Mouse (Mus musculus) thymus, adult 2 months (tissue): Measurements from ENCODE around the gene Prkcsh. TPM values are rescaled to one million over a fixed set of nuclear protein-coding genes. Genes with fewer than 3 reads are reported as not detected.

ENCODE experiments used
- DNase-seq: peaks from one replicate; pipeline ENCODE4 v3.0.0; 2021
- H3K27ac ChIP-seq: fragments of 200-500 bp; 2 replicates; pipeline ENCODE4 v1.5.1; 2012; ENCODE audit warnings: low read length, control low read depth; ENCODE audit not compliant: control insufficient read depth, insufficient read depth
- H3K27me3 ChIP-seq: fragments of 200-500 bp; 2 replicates; pipeline ENCODE4 v1.6.1; 2012; ENCODE audit warnings: mild to moderate bottlenecking, low read length, moderate library complexity, mixed read lengths; ENCODE audit not compliant: control insufficient read depth, insufficient read depth
- H3K36me3 ChIP-seq: fragments of 200-500 bp; 2 replicates; pipeline ENCODE4 v1.6.1; 2012; ENCODE audit warnings: mild to moderate bottlenecking, low read length, moderate library complexity; ENCODE audit not compliant: control insufficient read depth, insufficient read depth
- H3K4me1 ChIP-seq: fragments of 200-500 bp; replicated peaks from 2 replicates; pipeline ENCODE4 v1.6.1; 2012; ENCODE audit warnings: low read length; ENCODE audit not compliant: control insufficient read depth, insufficient read depth
- H3K4me3 ChIP-seq: fragments of 200-500 bp; 2 replicates; pipeline ENCODE4 v1.5.1; 2012; ENCODE audit warnings: mild to moderate bottlenecking, low read length, control low read depth, moderate library complexity; ENCODE audit not compliant: control insufficient read depth, insufficient read depth
- CTCF ChIP-seq: fragments of 200-500 bp; IDR thresholded peaks from 2 replicates; pipeline ENCODE4 v1.5.1; 2012; ENCODE audit warnings: mild to moderate bottlenecking, control low read depth, low read length, moderate library complexity, borderline replicate concordance; ENCODE audit not compliant: control insufficient read depth, poor library complexity, insufficient read depth; ENCODE audit errors: extremely low read depth
- POLR2A ChIP-seq: fragments of 200-500 bp; IDR thresholded peaks from 2 replicates; pipeline ENCODE4 v1.6.1; 2012; ENCODE audit warnings: mild to moderate bottlenecking, low read length, control low read depth, moderate library complexity; ENCODE audit not compliant: control insufficient read depth, poor library complexity, insufficient read depth; ENCODE audit errors: extremely low read depth
- WGBS: fragments of 180-500 bp; shearing (Covaris S2); methylation state at CpG from one replicate; pipeline ENCODE4 v1.1.7; 2018; 5-methylcytosine and 5-hydroxymethylcytosine counted together
- polyA plus RNA-seq: library from polyadenylated mRNA; depleted of rRNA; stranded (reverse); fragments of >200 nt; gene quantifications from 2 replicates; pipeline ENCODE4 v1.2.3, GENCODE M21; 2012; rRNA removed

The Prkcsh gene
- polyA plus RNA-seq, 1 experiment, result 109 TPM

- DNase-seq, result no peak
- Histone ChIP-seq H3K27ac (no peak overlapping the region), H3K4me1 (peaks cover 4% of the 10 kb centered on the region), H3K27me3 (peaks cover 2% of the 10 kb centered on the region; the same call in 1 of the 2 replicates), H3K4me3 (no peak overlapping the region), H3K36me3 (peaks cover 11% of the 10 kb centered on the region)
- no peak for TF ChIP-seq POLR2A
- no peak for TF ChIP-seq CTCF
- 96% methylated on average over 9 of the region's 9 CpGs for WGBS
These were observed 54.5 kb downstream of the Prkcsh start for GRCm38 (mm10) chr9:22057031-22057517.

DNA sequence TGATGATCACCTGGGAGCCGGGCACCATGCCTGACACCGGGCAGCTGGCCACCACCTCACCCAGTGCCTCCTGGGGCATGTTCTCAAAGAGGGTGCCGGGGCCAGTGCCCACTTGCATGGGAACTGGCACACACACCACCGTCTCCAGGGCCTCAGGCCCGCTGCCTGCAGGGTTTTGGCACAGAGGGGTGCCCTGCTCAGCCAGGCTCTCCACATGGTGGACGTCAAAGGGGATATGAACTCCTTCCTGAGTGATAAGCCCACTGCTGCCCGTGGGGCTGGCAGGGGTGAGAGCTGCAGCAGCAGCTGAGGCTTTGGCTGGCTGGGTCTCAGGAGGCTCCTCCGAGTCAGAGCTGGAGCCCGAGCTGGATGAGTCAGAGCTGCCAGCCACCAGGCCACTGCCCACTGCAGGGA, 55.4 kb downstream of the Prkcsh start:
- Histone ChIP-seq H3K36me3 (peaks cover 11% of the 10 kb centered on the region), H3K4me1 (peaks cover 4% of the 10 kb centered on the region), H3K4me3 (no peak overlapping the region), H3K27me3 (no peaks in the 10 kb centered on the region; the same call in 1 of the 2 replicates), H3K27ac (no peak overlapping the region)
- WGBS, result 96% methylated on average over 9 of the region's 9 CpGs
- TF ChIP-seq POLR2A, result no peak
- no peak for TF ChIP-seq CTCF
- DNase-seq, result no peak

DNA sequence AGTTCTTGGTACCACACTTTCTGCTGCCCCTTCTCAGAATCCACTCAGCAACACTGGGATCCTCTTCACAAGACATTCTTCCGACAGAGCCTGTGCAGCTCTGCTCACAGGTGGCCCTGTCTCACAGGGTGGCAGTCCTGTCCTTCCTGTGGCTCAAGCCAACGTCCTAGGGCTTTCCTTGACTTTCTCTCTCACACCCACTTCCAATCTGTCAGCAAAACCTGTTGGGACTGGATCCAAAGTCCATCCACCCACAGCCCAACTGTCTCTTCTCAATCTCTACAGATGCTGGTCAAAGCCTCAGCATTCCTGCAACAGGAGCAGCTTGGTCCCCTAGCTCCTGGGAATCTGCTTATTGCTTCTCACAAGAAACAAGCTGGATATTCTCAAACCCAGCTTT, 58.7 kb downstream of the Prkcsh start:
- H3K27me3 ChIP-seq, result no peaks in the 10 kb centered on the region
- no peaks in the 10 kb centered on the region for H3K4me1 ChIP-seq
- DNase-seq, result no peak
- H3K27ac ChIP-seq, result no peak overlapping the region
- no peak overlapping the region for H3K4me3 ChIP-seq
- 97% methylated on average over 2 of the region's 2 CpGs for WGBS
- no peak for TF ChIP-seq CTCF
- no peak for TF ChIP-seq POLR2A
- peaks cover 11% of the 10 kb centered on the region for H3K36me3 ChIP-seq

Other genes with a start within 250 kb of the Prkcsh start
- 59.0 and 75.8 TPM in 2 replicates for gene Spc24, start 242.5 kb upstream of the Prkcsh start, polyA plus RNA-seq
- 9.1 and 12.6 TPM in 2 replicates for gene Kank2, start 204.1 kb upstream of the Prkcsh start, polyA plus RNA-seq
- 4.7 and 6.5 TPM in 2 replicates for gene Angptl8, start 167.3 kb upstream of the Prkcsh start, polyA plus RNA-seq
- gene Dock6, start 150.2 kb upstream of the Prkcsh start, polyA plus RNA-seq, result 27.7 and 30.8 TPM in 2 replicates
- 34.9 and 40.3 TPM in 2 replicates for gene Rab3d, start 84.6 kb upstream of the Prkcsh start, polyA plus RNA-seq
- gene Ccdc159, start 75.3 kb upstream of the Prkcsh start, polyA plus RNA-seq, result 1.3 and 1.9 TPM in 2 replicates
- 40.0 and 47.7 TPM in 2 replicates for gene Tmem205, start 75.2 kb upstream of the Prkcsh start, polyA plus RNA-seq
- gene Plppr2, start 65.8 kb upstream of the Prkcsh start, polyA plus RNA-seq, result 3.8 and 5.5 TPM in 2 replicates
- gene Swsap1, start 47.1 kb upstream of the Prkcsh start, polyA plus RNA-seq, result 6.7 and 7.6 TPM in 2 replicates
- gene Epor, start 39.3 kb upstream of the Prkcsh start, polyA plus RNA-seq, result 3.8 and 4.9 TPM in 2 replicates
- 7.8 and 9.5 TPM in 2 replicates for gene Rgl3, start 13.4 kb upstream of the Prkcsh start, polyA plus RNA-seq
- 0.11 and 0.18 TPM in 2 replicates for gene Ccdc151, start 172 bp upstream of the Prkcsh start, polyA plus RNA-seq
- gene Elavl3, start 49.2 kb downstream of the Prkcsh start, polyA plus RNA-seq, result 0.35 and 0.43 TPM in 2 replicates
- not detected in 2 replicates for gene Gm49318, start 68.5 kb downstream of the Prkcsh start, polyA plus RNA-seq
- 52.0 and 52.6 TPM in 2 replicates for gene Zfp653, start 68.6 kb downstream of the Prkcsh start, polyA plus RNA-seq
- 58.1 and 62.2 TPM in 2 replicates for gene Ecsit, start 82.6 kb downstream of the Prkcsh start, polyA plus RNA-seq
- gene Cnn1, start 96.4 kb downstream of the Prkcsh start, polyA plus RNA-seq, result 4.3 and 5.0 TPM in 2 replicates
- gene Elof1, start 114.4 kb downstream of the Prkcsh start, polyA plus RNA-seq, result 187 and 205 TPM in 2 replicates
- gene Acp5, start 132.9 kb downstream of the Prkcsh start, polyA plus RNA-seq, result 248 and 304 TPM in 2 replicates
- 64.7 and 83.0 TPM in 2 replicates for gene Pigyl, start 154.0 kb downstream of the Prkcsh start, polyA plus RNA-seq
- gene Zfp872, start 185.3 kb downstream of the Prkcsh start, polyA plus RNA-seq, result 0.04 and 0.05 TPM in 2 replicates
- gene Zfp809, start 222.9 kb downstream of the Prkcsh start, polyA plus RNA-seq, result 20.8 and 23.0 TPM in 2 replicates